Mouse (Mus musculus): ENCODE data around the gene Cd47.

DNA sequence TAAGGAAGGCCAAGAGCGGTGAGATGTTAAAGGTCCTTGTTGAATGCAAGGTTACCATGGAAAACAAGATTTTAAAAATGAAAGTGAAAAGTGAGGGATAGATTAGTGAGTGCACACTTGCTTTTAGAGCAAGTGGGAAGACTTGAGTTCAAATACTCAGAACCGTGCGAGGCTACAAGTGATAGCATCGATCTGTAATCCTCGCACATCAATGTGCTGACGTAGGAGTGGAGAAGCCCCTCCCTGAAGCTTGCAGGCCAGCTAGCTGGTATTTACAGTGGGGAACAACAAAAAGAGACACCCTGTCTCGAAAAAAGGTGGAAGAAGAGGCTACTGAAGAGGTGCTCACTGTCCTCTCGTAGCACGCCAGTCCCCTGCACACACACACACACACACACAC, 6.7 kb upstream of the Cd47 start:
- TF ChIP-seq CTCF (IDR thresholded peaks at IDR 0.05; ENCODE audit: low read depth) (no peak), EP300 (IDR thresholded peaks at IDR 0.05; ENCODE audit: low read depth) (no peak)

Data from liver, postnatal 0 days (tissue).